Comparison of ENCODE assay signal across 14 mouse cellular contexts in the genomic region with DNA sequence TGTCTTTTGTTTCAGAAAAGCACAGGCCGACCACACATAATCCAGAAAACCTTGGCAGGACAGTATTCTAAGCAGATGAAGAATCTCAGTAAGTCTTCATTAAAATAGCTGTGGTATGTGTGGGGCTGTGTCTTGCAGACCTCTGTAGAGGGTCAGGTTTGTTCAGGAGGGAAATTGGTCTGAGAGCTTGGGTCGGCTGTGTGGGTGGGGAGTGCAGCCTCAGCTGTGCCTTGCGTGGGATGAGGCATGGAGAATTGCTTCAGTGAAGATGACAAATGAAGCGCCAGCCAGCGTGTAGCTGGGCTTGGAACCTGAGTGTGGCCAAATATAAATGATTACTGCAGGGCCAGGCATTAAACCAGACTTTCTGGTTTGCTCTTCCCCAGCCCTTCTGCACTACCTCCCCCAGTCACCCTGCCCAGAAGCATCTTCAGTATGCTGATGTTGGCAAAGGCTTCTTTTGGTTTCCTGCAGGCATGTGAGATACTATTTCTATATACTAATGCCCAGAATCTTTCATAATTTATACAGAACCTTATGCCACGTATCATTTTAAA.
DNase-seq lines count a peak whose midpoint lies in the region; ATAC-seq lines count a peak whose summit lies in the region.
"Had no signal": no experiment of that assay in that cellular context is flagged by ENCODE, and none has a peak within 500 bp of the region (broad histone marks: within the 10 kb centered on the region; RNA-seq: fewer than 3 reads in every experiment).

No protein-coding gene starts in this region.

- H3K4me2 ChIP-seq in embryonic facial prominence, embryonic 14.5 days (ENCODE audit: low read depth, low read length) = no peak overlapping the region
- no peak overlapping the region for H3K4me2 ChIP-seq in midbrain, embryonic 13.5 days (replicated peaks)
- H3K4me2 ChIP-seq in midbrain, embryonic 16.5 days (ENCODE audit: low read length) = no peak overlapping the region
- H3K4me2 ChIP-seq: liver, embryonic 11.5 days had no signal

- H3K4me1 ChIP-seq in embryonic facial prominence, embryonic 14.5 days (ENCODE audit: control insufficient read depth, insufficient read depth, low read length) = peaks cover 5% of the 10 kb centered on the region; the same call in 1 of the 2 replicates
- H3K4me1 ChIP-seq in embryonic facial prominence, embryonic 10.5 days = no peaks in the 10 kb centered on the region
- peaks cover 20% of the 10 kb centered on the region for H3K4me1 ChIP-seq in midbrain, embryonic 13.5 days (replicated peaks)
- H3K4me1 ChIP-seq in midbrain, embryonic 10.5 days = peaks cover 4% of the 10 kb centered on the region
- H3K4me1 ChIP-seq in midbrain, embryonic 16.5 days (ENCODE audit: control insufficient read depth, insufficient read depth, low read length) = no peaks in the 10 kb centered on the region

- no peaks in the 10 kb centered on the region for H3K27me3 ChIP-seq in embryonic facial prominence, embryonic 14.5 days (replicated peaks; ENCODE audit: control insufficient read depth, insufficient read depth, low read length)
- H3K27me3 ChIP-seq in embryonic facial prominence, embryonic 10.5 days (replicated peaks; ENCODE audit: low read depth, poor library complexity, severe bottlenecking) = no peaks in the 10 kb centered on the region
- no peaks in the 10 kb centered on the region for H3K27me3 ChIP-seq in midbrain, embryonic 13.5 days
- H3K27me3 ChIP-seq in midbrain, embryonic 10.5 days (ENCODE audit: low read depth, poor library complexity, severe bottlenecking) = no peaks in the 10 kb centered on the region
- no peaks in the 10 kb centered on the region for H3K27me3 ChIP-seq in midbrain, embryonic 16.5 days (ENCODE audit: control insufficient read depth, insufficient read depth, low read depth, low read length)

- 64% methylated on average over 6 of the region's 6 CpGs for WGBS in embryonic facial prominence, embryonic 14.5 days
- WGBS in embryonic facial prominence, embryonic 10.5 days = 71% methylated on average over 6 of the region's 6 CpGs
- WGBS in midbrain, embryonic 13.5 days = 56% methylated on average over 6 of the region's 6 CpGs
- WGBS in midbrain, embryonic 10.5 days = 78% methylated on average over 6 of the region's 6 CpGs
- 55% methylated on average over 6 of the region's 6 CpGs for WGBS in midbrain, embryonic 16.5 days

- no peak overlapping the region for H3K27ac ChIP-seq in embryonic facial prominence, embryonic 14.5 days (replicated peaks; ENCODE audit: low read depth, low read length)
- no peak overlapping the region for H3K27ac ChIP-seq in embryonic facial prominence, embryonic 10.5 days (replicated peaks)
- H3K27ac ChIP-seq in midbrain, embryonic 13.5 days = peak overlapping the region; percentile 54; the same call in 1 of the 2 replicates
- no peak overlapping the region for H3K27ac ChIP-seq in midbrain, embryonic 10.5 days (replicated peaks)
- no peak overlapping the region for H3K27ac ChIP-seq in midbrain, embryonic 16.5 days (ENCODE audit: low read length)
- H3K27ac ChIP-seq: forebrain, embryonic 10.5 days had no signal

- no peak overlapping the region for H3K9ac ChIP-seq in embryonic facial prominence, embryonic 14.5 days (ENCODE audit: low read depth, low read length)
- no peak overlapping the region for H3K9ac ChIP-seq in midbrain, embryonic 13.5 days (replicated peaks)
- no peak overlapping the region for H3K9ac ChIP-seq in midbrain, embryonic 16.5 days (ENCODE audit: low read depth, low read length)

- peak; percentile 5 for DNase-seq in embryonic facial prominence, embryonic 14.5 days (ENCODE audit: low spot score)
- DNase-seq in embryonic facial prominence, embryonic 10.5 days (ENCODE audit: low spot score) = no peak
- no peak for DNase-seq in midbrain, embryonic 10.5 days (ENCODE audit: low spot score)
- peak; percentile 17 to 25 for DNase-seq in lung, adult 18-20 months
- DNase-seq: gastrocnemius, postnatal 36 days; right cerebral cortex, adult 18-20 months had no signal

- ATAC-seq in embryonic facial prominence, embryonic 14.5 days (ENCODE audit: low read depth) = peak; percentile 41; the same call in 1 of the 2 replicates
- ATAC-seq in midbrain, embryonic 13.5 days = peak; percentile 27; the same call in 1 of the 2 replicates
- peak; percentile 36; the same call in 1 of the 2 replicates for ATAC-seq in midbrain, embryonic 16.5 days
- ATAC-seq in megakaryocyte progenitor cell, adult 5-6 weeks (replicated peaks; ENCODE audit: poor library complexity) = no peak
- no peak for ATAC-seq in megakaryocyte, adult 5-6 weeks (ENCODE audit: poor library complexity, severe bottlenecking)
- ATAC-seq: activated CD4-positive, CD25-positive, alpha-beta regulatory T cell, adult 4 months; intestine, postnatal 0 days had no signal

- no peaks in the 10 kb centered on the region for H3K9me3 ChIP-seq in embryonic facial prominence, embryonic 14.5 days (ENCODE audit: control insufficient read depth, low read length)
- no peaks in the 10 kb centered on the region for H3K9me3 ChIP-seq in embryonic facial prominence, embryonic 10.5 days
- H3K9me3 ChIP-seq in midbrain, embryonic 13.5 days = no peaks in the 10 kb centered on the region
- no peaks in the 10 kb centered on the region for H3K9me3 ChIP-seq in midbrain, embryonic 10.5 days (replicated peaks)
- no peaks in the 10 kb centered on the region for H3K9me3 ChIP-seq in midbrain, embryonic 16.5 days (replicated peaks; ENCODE audit: control insufficient read depth, low read length, poor library complexity, severe bottlenecking)
- H3K9me3 ChIP-seq: forebrain, embryonic 10.5 days had no signal

- no peaks in the 10 kb centered on the region for H3K36me3 ChIP-seq in embryonic facial prominence, embryonic 14.5 days (ENCODE audit: control insufficient read depth, insufficient read depth, low read length)
- no peaks in the 10 kb centered on the region for H3K36me3 ChIP-seq in embryonic facial prominence, embryonic 10.5 days (replicated peaks)
- no peaks in the 10 kb centered on the region for H3K36me3 ChIP-seq in midbrain, embryonic 13.5 days
- no peaks in the 10 kb centered on the region for H3K36me3 ChIP-seq in midbrain, embryonic 10.5 days
- H3K36me3 ChIP-seq in midbrain, embryonic 16.5 days (ENCODE audit: control insufficient read depth, insufficient read depth, low read length) = no peaks in the 10 kb centered on the region; the same call in 1 of the 2 replicates
- H3K36me3 ChIP-seq: forebrain, embryonic 10.5 days had no signal

- no peak overlapping the region for H3K4me3 ChIP-seq in embryonic facial prominence, embryonic 14.5 days (ENCODE audit: low read depth, low read length)
- H3K4me3 ChIP-seq in embryonic facial prominence, embryonic 10.5 days = no peak overlapping the region
- H3K4me3 ChIP-seq in midbrain, embryonic 13.5 days (replicated peaks) = no peak overlapping the region
- no peak overlapping the region for H3K4me3 ChIP-seq in midbrain, embryonic 10.5 days
- no peak overlapping the region for H3K4me3 ChIP-seq in midbrain, embryonic 16.5 days (ENCODE audit: low read depth, low read length)
- H3K4me3 ChIP-seq: forebrain, embryonic 10.5 days had no signal

Comparison
In these comparisons a context has a peak if more than half of its experiments do, and no peak if none do; other contexts are left out.
1. DNase-seq: peak in embryonic facial prominence, embryonic 14.5 days (single experiment) and lung, adult 18-20 months (2 of 2); none in embryonic facial prominence, embryonic 10.5 days (single experiment) and midbrain, embryonic 10.5 days (single experiment).
2. ATAC-seq: peak in embryonic facial prominence, embryonic 14.5 days (single experiment), midbrain, embryonic 13.5 days (single experiment) and midbrain, embryonic 16.5 days (single experiment); none in megakaryocyte progenitor cell, adult 5-6 weeks (single experiment) and megakaryocyte, adult 5-6 weeks (single experiment).